Mouse (Mus musculus) heart, embryonic 16.5 days (tissue): ENCODE data around the gene 7420426K07Rik. TPM values are rescaled to one million over a fixed set of nuclear protein-coding genes. Genes with fewer than 3 reads are reported as not detected.

Experiments
- ATAC-seq: fragments of 200-750 bp; cut with Nextera tagmentation; replicated peaks from 2 replicates; pipeline ENCODE4 v1.8.0; 2017; ENCODE audit warnings: moderate number of reproducible peaks; ENCODE audit not compliant: insufficient read depth, low FRiP score; ENCODE audit errors: extremely low read depth
- H3K27ac ChIP-seq: fragments of 300-500 bp; sonication (generic); 2 replicates; pipeline ENCODE4 v1.5.1; 2014; ENCODE audit warnings: mild to moderate bottlenecking, low read length, control low read depth, moderate library complexity
- H3K27me3 ChIP-seq: fragments of 300-500 bp; sonication (generic); 2 replicates; pipeline ENCODE4 v1.6.1; 2014; ENCODE audit warnings: low read length, mixed read lengths; ENCODE audit not compliant: control insufficient read depth, insufficient read depth
- H3K36me3 ChIP-seq: fragments of 300-500 bp; sonication (generic); 2 replicates; pipeline ENCODE4 v1.6.1; 2014; ENCODE audit not compliant: control insufficient read depth, insufficient read depth
- H3K4me1 ChIP-seq: fragments of 300-500 bp; sonication (generic); 2 replicates; pipeline ENCODE4 v1.6.1; 2014; ENCODE audit warnings: low read length, mixed read lengths; ENCODE audit not compliant: control insufficient read depth, insufficient read depth
- H3K4me2 ChIP-seq: fragments of 300-500 bp; sonication (generic); 2 replicates; pipeline ENCODE4 v1.6.1; 2014; ENCODE audit warnings: low read depth, mild to moderate bottlenecking, control low read depth, low read length
- H3K4me3 ChIP-seq: fragments of 300-500 bp; sonication (generic); 2 replicates; pipeline ENCODE4 v1.5.1; 2014; ENCODE audit warnings: mild to moderate bottlenecking, control low read depth, low read length
- H3K9ac ChIP-seq: fragments of 300-500 bp; sonication (generic); 2 replicates; pipeline ENCODE4 v1.6.1; 2014; ENCODE audit warnings: low read length, control low read depth
- H3K9me3 ChIP-seq: fragments of 300-500 bp; sonication (generic); replicated peaks from 2 replicates; pipeline ENCODE4 v1.6.1; 2016; ENCODE audit warnings: low read length; ENCODE audit not compliant: control insufficient read depth
- WGBS: fragments of 180-500 bp; shearing (Covaris S2); extraction: QIAGEN DNeasy Blood & Tissue Kit; methylation state at CpG from one replicate; pipeline ENCODE4 v1.1.7; 2014; 5-methylcytosine and 5-hydroxymethylcytosine counted together
- polyA plus RNA-seq: library from polyadenylated mRNA; unstranded; fragments of >200 nt; fragmentation: Nextera tagmentation; extraction: Ambion mirVana; gene quantifications from 2 replicates; pipeline ENCODE4 v1.2.1, GENCODE M21; 2015

The 7420426K07Rik gene
- polyA plus RNA-seq = not detected in 2 replicates

- 88% methylated on average over 2 of the region's 2 CpGs for WGBS
- H3K27me3 ChIP-seq = no peaks in the 10 kb centered on the region
- H3K27ac ChIP-seq = no peak within 1 kb of the TSS
- H3K9ac ChIP-seq = no peak within 1 kb of the TSS
- H3K4me3 ChIP-seq = no peak within 1 kb of the TSS
- peaks cover 1% of the 10 kb centered on the region; the same call in 1 of the 2 replicates for H3K9me3 ChIP-seq
- ATAC-seq = no peak
- H3K4me1 ChIP-seq = no peaks in the 10 kb centered on the region
- H3K36me3 ChIP-seq = no peaks in the 10 kb centered on the region
- no peak within 1 kb of the TSS for H3K4me2 ChIP-seq
Measured at GRCm38 (mm10) chr9:98902819-98903218, at the start of gene 7420426K07Rik. Gene 7420426K07Rik (plus strand): TSS chr9:98903119.

- Histone ChIP-seq H3K27ac (no peak within 1 kb of the TSS), H3K4me1 (no peaks in the 10 kb centered on the region), H3K4me3 (no peak within 1 kb of the TSS), H3K9ac (no peak within 1 kb of the TSS), H3K27me3 (no peaks in the 10 kb centered on the region), H3K36me3 (no peaks in the 10 kb centered on the region), H3K9me3 (no peaks in the 10 kb centered on the region), H3K4me2 (no peak within 1 kb of the TSS)
- WGBS = 62% methylated on average over 18 of the region's 18 CpGs
- no peak for ATAC-seq
Measured at GRCm38 (mm10) chr9:98856210-98856609, 46.7 kb upstream of the 7420426K07Rik start, which contains the start of gene Prr23a2. Gene Prr23a2 (plus strand): TSS chr9:98856494.

GRCm38 (mm10) chr9:98863463-98863862, 39.5 kb upstream of the 7420426K07Rik start:
- no peaks in the 10 kb centered on the region for H3K9me3 ChIP-seq
- H3K4me2 ChIP-seq = no peak overlapping the region
- ATAC-seq = no peak
- no peak overlapping the region for H3K27ac ChIP-seq
- H3K27me3 ChIP-seq = peaks cover 10% of the 10 kb centered on the region
- no peak overlapping the region for H3K4me3 ChIP-seq
- no peaks in the 10 kb centered on the region for H3K36me3 ChIP-seq
- no peak overlapping the region for H3K9ac ChIP-seq
- WGBS = 66% methylated on average over 3 of the region's 3 CpGs
- H3K4me1 ChIP-seq = no peaks in the 10 kb centered on the region

- no peak within 1 kb of the TSS for H3K9ac ChIP-seq
- ATAC-seq = no peak
- H3K4me1 ChIP-seq = no peaks in the 10 kb centered on the region
- no peaks in the 10 kb centered on the region for H3K9me3 ChIP-seq
- H3K4me2 ChIP-seq = peak within 1 kb of the TSS; percentile 39; the same call in 1 of the 2 replicates
- no peaks in the 10 kb centered on the region for H3K36me3 ChIP-seq
- H3K27me3 ChIP-seq = peaks cover 10% of the 10 kb centered on the region
- no peak within 1 kb of the TSS for H3K4me3 ChIP-seq
- no peak within 1 kb of the TSS for H3K27ac ChIP-seq
- 41% methylated on average over 22 of the region's 22 CpGs for WGBS
Measured at GRCm38 (mm10) chr9:98864571-98864970, 38.3 kb upstream of the 7420426K07Rik start, which contains the start of gene Prr23a3. Gene Prr23a3 (plus strand): TSS chr9:98864767.

GRCm38 (mm10) chr9:98901486-98901885, 1.4 kb upstream of the 7420426K07Rik start:
- Histone ChIP-seq H3K4me1 (no peaks in the 10 kb centered on the region), H3K27me3 (no peaks in the 10 kb centered on the region), H3K4me2 (no peak overlapping the region), H3K9me3 (peaks cover 14% of the 10 kb centered on the region), H3K36me3 (no peaks in the 10 kb centered on the region), H3K4me3 (no peak overlapping the region), H3K27ac (no peak overlapping the region), H3K9ac (no peak overlapping the region)
- ATAC-seq = no peak
- 71% methylated on average over 1 of the region's 1 CpGs for WGBS

- no peaks in the 10 kb centered on the region for H3K4me1 ChIP-seq
- H3K27me3 ChIP-seq = no peaks in the 10 kb centered on the region
- no peak overlapping the region for H3K9ac ChIP-seq
- no peak for ATAC-seq
- no peak overlapping the region for H3K4me2 ChIP-seq
- H3K36me3 ChIP-seq = no peaks in the 10 kb centered on the region
- H3K4me3 ChIP-seq = no peak overlapping the region
- WGBS = 88% methylated on average over 5 of the region's 5 CpGs
- H3K9me3 ChIP-seq = no peaks in the 10 kb centered on the region
- no peak overlapping the region for H3K27ac ChIP-seq
Measured at GRCm38 (mm10) chr9:98920629-98921523, 18.0 kb downstream of the 7420426K07Rik start.

GRCm38 (mm10) chr9:98923119-98923518, 20.2 kb downstream of the 7420426K07Rik start:
- no peak for ATAC-seq
- Histone ChIP-seq H3K4me3 (no peak overlapping the region), H3K9ac (no peak overlapping the region), H3K4me1 (no peaks in the 10 kb centered on the region), H3K27ac (no peak overlapping the region), H3K27me3 (no peaks in the 10 kb centered on the region), H3K9me3 (no peaks in the 10 kb centered on the region), H3K36me3 (no peaks in the 10 kb centered on the region), H3K4me2 (0 out of 2 replicates have a peak overlapping the region, but pooled peaks have one; percentile 0)
- WGBS = 23% methylated on average over 6 of the region's 6 CpGs

- H3K27me3 ChIP-seq = no peaks in the 10 kb centered on the region
- no peak for ATAC-seq
- H3K36me3 ChIP-seq = no peaks in the 10 kb centered on the region
- H3K4me2 ChIP-seq = no peak overlapping the region
- H3K27ac ChIP-seq = no peak overlapping the region
- no peaks in the 10 kb centered on the region for H3K4me1 ChIP-seq
- 50% methylated on average over 6 of the region's 6 CpGs for WGBS
- no peak overlapping the region for H3K9ac ChIP-seq
- no peaks in the 10 kb centered on the region for H3K9me3 ChIP-seq
- no peak overlapping the region for H3K4me3 ChIP-seq
Measured at GRCm38 (mm10) chr9:98924183-98924582, 21.3 kb downstream of the 7420426K07Rik start.

GRCm38 (mm10) chr9:98929496-98929895, 26.6 kb downstream of the 7420426K07Rik start:
- Histone ChIP-seq H3K4me2 (no peak overlapping the region), H3K4me1 (no peaks in the 10 kb centered on the region), H3K4me3 (no peak overlapping the region), H3K27ac (no peak overlapping the region), H3K36me3 (no peaks in the 10 kb centered on the region), H3K27me3 (no peaks in the 10 kb centered on the region), H3K9me3 (peaks cover 4% of the 10 kb centered on the region; the same call in 1 of the 2 replicates), H3K9ac (no peak overlapping the region)
- no peak for ATAC-seq
- WGBS = 84% methylated on average over 2 of the region's 2 CpGs
